Mouse (Mus musculus) inflammation-experienced regulatory T-cells, adult 6 months (primary cell): ENCODE results near the gene Atg2a. TPM values are rescaled to one million over a fixed set of nuclear protein-coding genes. Genes with fewer than 3 reads are reported as not detected.
"Not testable (repeated sequence)": the region's sequence is repeated elsewhere in the genome, so short reads cannot be mapped to it uniquely, and the experiment has no call there.

Source experiments
- ATAC-seq: one replicate; pipeline ENCODE4 v1.8.0; 2017
- polyA plus RNA-seq, 3 experiments: library from polyadenylated mRNA; unstranded; fragments of 100-300 nt; shearing (Covaris generic); gene quantifications; one replicate each; pipeline ENCODE4 v1.2.1; 2017

The Atg2a gene
- polyA plus RNA-seq, 3 experiments from 2014 or later = 8.1 to 12.6 (median 11.5) TPM

DNA sequence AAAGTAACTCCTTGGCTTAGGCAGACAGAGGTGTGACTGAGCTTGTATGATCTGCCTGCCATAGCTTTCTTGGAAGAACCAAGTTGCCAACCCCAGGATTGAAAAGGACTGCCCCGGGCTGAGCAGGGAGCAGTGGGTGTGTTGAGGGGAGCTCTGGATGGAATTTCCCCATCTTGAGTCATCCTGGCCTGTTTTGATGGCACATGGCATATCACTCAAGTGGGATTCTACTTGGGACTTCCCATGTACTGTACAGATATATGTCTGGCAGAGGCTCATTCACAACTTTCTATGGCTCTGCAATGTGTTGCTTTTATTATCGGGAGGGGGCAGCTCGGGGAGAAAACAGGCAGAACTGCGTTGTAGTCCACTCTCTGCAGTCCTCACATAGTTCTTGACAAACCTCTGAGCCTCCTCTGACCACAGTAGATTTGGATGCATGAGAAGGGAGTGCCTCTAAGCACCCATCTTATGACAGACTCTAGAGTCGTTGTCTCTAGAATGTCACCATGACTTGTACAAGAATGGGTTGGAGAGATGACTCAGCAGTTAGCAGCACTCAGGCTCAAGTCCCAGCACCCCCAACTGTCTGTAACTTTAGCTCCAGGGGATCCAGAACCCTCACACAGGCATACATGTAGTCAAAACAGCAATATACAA is 55.2 kb downstream of the Atg2a start:
- no peak for ATAC-seq

DNA sequence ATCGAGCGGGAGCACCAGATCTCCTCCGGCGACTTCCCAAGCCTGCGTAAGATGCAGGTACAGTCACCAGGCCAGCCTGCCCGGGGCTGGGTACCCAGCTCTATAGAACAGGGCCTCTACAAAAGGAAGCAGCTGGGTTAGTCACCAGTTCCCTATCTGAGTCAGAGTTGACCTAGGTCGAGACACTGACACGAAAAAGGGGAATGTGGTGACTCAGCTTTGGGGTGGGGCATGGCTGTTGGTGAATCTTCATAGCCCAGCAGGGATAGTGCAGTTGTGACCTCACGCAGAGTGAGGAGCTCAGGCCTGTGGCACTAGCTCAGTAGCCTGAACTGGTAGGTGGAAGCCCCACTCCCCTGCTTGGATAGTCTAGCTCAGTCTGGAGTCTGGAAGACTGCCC is 56.2 kb downstream of the Atg2a start:
- peak; percentile 54 for ATAC-seq

DNA sequence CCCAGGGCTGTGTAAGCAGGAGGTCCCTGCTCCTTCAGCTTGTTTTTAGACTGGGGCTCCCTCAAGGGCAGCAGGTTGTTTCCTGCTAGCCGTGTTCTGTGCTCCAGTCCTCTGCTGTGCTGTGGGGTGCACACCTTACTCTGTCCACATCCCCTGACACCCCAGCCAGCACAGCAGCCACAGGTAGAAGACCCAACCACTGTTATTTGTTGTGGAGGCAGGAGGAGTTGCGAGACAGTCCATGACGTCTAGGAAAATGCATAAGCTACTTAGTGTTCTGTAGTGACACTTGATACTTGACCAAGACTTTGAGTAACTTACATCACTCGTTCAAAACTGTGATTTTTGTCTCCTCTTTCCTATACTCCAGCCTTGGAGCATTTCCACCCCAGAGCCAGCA is 57.5 kb downstream of the Atg2a start:
- ATAC-seq = no peak

DNA sequence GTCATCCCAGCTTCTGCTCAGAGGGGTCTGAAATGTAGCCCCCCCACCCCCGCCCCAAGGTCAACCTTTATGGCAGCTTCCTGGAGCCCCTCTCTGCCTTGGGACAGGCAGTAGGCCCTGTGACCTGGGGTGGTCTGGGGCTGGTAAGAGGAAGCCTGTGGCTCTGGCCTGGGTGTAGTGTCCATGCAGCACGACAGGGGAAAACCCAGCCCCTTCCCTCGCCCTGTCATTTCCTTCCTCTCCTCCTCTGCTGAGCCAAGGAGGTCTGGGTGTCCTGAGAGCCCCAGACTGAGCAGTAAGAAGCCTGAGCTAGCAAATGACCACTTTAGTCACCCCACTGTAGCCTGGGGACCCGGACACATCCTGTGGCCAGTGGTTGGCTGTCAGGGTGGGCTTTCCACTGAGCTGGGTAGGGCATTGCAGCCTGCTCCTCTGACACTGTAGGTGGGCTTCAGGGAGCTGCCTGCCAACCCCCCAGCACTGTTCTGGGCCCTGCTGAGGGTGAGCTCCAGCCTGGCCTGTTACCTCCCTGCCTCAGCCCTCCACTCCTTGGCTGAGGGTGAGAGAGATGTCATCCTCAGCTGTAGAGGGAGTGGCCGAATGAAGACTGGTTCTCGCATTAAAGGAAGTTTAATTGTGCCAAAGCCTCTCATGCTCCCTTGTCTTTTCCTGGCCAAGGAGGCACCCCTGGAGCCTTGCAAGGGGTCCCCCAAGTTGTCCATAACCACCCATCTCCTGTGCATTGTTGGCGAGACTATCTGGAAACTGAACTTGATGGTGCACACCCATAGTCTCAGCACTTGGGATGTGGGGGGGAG is 58.2 kb downstream of the Atg2a start:
- ATAC-seq = no peak

DNA sequence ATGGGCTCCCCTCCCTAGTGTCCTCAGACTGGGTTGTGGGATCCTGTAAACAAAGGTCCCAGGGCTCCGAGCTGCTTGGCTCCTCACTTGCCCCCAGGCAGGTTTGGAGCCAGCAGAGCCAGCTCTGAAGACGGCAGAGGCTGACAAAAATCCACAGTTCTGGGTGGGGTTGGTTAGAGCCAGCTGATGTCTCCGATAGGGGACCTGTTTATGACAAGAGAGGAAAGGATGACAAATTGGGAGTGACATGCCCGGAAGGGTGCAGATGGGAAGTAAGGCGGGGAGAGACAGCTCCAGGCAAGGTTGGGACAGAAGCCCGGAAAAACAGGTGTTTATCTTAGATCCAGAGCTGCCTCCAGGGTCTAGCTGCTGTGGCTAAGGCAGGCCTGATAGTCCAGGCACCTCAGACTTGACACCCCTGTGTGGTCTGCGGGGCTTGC is 59.0 kb downstream of the Atg2a start:
- ATAC-seq = no peak

DNA sequence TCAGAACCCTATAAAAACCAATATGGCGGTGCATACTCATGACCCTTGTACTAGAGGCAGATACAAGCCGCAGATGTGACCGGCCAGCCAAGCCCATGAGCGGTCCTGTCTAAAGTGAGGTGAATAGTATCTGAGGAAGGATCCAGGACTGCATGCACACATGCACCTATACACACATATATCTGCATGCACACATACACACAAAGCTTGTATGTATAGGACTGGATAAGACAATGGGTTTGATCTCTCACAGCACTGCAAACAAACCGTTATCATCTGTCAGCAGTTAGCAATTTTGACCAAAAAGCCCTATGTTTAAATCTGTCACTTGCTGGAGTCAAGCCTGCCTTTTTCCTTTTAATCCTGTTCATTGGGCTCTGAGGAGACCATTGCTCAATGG is 60.6 kb downstream of the Atg2a start:
- ATAC-seq = no peak

DNA sequence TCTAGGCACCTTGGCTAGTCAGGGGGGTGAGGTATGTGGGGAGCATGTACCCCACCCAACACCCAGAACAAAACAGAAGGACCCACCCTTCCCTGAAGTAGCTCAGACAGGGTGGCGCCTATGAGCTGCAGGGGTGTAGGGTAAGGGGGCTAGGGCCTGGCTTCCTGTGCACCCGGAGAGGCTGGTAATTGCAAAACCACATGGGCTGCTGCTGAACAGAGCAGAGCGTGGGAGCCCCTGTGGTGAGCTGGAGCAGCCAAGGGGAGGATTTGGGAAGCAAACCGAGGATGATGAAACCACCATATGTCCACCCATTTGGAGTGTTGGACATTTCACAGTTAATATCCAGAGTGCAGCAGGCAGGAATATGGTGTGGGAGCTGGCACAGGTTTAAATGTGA is 61.1 kb downstream of the Atg2a start:
- no peak for ATAC-seq

DNA sequence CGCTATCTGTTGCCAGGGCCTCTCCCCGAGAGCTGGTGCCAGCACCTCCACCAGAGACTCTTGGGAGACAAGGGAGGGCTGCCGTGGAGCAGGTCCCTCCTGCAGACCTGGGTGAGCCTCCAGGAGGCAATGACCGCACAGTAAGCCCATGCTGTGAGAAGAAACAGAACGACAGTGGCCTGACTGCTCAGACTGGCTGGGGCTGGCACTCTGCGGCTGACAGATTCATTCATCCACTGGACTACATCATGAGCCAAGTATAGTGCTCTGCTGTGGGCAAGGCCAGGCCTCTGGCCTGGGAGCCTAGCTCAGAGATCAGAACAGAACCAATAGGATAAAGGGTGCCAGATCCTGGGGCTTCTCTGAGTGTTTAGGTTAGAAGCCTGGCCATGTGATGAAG is 62.4 kb downstream of the Atg2a start:
- ATAC-seq = no peak

DNA sequence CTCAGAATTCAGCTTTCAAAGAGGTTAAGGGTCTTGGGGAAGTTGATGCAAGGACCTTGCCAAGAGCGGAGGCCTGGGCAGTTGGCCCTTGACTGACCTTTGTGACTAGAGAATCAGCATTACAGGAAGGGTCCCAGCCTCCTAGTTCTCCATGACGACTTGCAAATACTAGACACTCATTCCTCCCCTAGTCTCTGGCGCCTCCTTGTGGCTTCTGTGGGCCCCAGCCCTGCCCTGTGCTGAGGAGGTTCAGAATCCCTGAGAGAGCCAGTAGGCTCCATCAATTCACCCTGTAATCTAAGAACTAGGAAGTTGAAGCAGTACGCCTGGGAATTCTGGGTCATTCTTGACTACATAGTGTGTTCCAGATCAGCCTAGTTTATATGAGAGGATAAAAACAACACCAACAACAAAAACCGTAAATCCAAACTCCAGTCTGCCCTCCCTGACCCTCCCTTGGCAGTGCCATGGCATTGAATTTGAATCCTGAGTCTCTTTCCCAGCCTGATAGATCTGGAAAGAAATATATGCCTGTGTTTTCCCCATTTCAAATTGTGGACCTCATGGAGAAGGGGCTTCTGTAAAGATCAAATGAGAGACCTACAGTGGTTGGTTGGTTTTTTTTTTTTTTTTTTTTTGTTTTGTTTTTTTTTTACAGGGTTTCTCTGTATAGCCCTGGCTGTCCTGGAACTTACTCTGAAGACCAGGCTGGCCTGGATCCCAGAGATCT is 63.5 kb downstream of the Atg2a start:
- ATAC-seq = peak; percentile 75

DNA sequence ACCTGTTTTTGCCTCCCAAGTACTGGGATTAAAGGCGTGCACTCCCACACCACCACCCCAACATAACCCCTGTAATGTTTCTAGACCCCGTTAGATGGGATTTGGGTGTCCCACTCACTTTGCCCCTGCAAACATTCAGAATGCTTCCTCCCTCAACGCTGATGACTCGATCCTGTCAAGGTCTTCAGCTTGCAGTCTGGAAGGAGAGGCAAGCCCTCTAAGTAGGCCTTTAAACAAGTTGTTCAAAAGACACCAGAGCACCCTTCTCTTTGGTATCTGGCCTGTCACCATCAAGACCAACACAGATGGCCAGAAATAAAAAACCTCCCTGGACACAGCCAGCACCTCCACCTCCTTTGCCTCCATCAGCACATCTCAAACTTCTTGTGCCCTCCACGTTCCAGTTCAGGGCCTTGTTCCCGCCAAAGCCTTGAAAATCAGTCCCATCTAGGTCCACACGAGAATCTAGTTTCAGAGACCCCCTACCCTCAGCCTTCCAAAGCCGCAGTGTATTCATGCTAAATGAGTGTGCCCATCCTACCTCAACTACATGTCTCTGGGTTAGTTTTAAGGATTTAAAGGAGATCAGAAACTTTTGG is 64.1 kb downstream of the Atg2a start:
- no peak for ATAC-seq

DNA sequence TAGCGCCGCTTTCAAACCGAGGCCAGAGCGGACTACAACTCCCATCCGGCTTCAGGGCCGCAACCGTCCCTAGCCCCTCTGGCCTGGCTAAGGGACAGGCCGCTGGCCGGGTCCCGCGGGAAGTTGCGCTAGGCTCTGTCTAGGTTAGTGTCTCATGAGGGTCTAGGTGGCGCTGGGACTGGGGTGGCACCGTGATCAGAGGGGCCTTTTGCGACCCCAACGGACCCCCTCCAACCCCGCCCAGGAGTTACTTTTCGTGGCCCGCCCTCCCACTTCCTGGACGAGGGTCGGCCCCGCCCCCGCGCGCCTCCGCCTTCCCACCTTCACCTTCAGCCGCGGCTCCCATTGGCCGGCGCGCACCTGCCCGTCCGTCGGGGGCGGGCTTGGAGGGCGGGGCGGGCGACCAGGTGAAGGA is 64.7 kb downstream of the Atg2a start, which contains the start of gene Cdc42bpg:
TSS of gene Cdc42bpg (plus strand) at position 320 of the 415 bp plus-strand sequence.
- ATAC-seq = peak; percentile 62

DNA sequence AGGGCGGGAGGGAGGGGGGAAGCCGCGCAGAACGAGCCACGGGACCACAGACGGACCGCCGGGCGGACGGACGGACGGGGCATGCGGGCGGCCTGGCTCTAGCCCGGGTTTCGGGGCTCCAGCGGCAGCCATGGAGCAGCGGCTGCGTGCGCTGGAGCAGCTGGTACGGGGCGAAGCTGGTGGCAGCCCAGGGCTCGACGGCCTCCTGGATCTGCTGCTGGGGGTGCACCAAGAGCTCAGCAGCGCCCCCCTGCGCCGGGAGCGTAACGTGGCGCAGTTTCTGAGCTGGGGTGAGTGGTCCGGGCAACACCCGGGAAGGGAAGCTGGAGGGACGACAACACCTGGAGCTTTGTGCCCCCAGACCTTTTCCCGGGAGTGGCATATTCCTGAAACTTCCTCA is 65.1 kb downstream of the Atg2a start:
- peak; percentile 47 for ATAC-seq

DNA sequence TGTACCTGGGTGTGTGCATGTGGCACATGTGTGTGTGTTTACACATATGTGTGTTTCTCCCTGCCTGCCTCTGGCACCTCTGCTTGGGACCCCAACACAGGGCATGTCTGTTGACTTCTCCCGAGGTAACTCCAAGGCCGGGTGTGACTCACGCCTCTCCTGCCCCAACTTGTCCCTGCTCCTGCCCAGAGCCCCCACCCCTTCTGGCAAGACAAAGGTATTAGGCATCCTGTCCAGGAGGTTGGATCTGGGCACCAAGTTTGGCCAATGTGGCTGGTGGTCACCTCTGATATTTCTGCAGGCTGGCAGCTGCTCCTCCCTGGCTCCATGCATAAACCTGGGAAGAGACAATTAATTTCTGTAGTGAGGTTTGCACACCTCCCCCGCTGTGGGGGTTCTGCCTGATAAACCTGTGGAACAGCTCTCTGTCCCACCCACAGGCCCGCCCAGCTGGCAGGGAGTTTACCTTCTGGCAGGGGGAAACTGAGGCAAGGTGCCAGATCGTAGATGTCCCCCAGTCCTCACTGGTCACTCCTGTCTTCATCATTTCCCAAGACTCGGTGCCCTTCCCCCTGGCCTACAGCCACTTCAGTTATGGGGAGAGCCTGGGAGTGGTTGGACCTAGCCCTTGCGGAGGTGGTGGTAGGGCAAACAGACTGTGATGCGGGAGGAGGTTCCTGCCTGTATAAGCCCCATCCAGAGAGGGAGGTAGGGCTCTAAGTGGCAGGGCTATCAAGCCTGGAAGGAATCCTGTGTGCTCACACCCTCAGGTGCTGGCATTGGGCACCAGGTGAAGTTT is 66.5 kb downstream of the Atg2a start:
- ATAC-seq = no peak

DNA sequence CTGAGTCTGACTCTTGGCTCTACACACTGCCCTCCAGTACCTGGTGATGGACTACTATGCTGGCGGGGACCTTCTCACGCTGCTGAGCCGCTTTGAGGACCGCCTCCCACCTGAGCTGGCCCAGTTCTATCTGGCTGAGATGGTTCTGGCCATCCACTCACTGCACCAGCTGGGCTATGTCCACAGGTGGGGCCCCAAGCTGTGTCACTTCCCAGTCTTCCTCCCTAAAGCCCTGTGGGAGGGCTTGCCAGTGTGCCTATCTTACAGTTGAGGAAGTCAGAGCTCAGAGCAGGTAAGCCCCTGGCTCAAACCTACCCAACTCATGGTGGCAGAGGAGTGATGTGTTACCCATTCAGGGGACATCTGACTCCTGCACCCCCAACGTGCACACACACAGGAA is 68.7 kb downstream of the Atg2a start:
- ATAC-seq = no peak

DNA sequence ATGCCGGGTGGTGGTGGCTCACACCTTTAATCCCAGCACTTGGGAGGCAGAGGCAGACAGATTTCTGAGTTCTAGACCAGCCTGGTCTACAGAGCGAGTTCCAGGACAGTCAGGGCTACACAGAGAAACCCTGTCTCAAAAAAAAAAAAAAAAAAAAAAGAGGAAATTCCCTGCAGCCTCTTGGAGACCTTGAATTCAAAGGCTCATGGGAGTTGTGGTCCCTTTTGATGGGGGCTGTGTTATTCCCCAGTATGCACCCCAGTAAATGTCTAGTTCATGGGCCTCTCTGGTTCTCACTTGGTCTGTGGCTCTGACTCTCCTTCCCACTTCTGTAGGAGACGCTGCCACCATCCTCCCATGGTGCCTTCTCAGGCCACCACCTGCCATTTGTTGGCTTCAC is 70.3 kb downstream of the Atg2a start:
- not testable (repeated sequence) for ATAC-seq

Other genes starting within 250 kb of the Atg2a start
- gene Capn1, start 225.8 kb upstream of the Atg2a start, polyA plus RNA-seq = 10 to 100 TPM; 41.9 to 48.2 (median 44.7) TPM
- gene Syvn1, start 195.1 kb upstream of the Atg2a start, polyA plus RNA-seq = 10 to 100 TPM; 12.6 to 16.5 (median 16.2) TPM
- gene Mrpl49, start 183.9 kb upstream of the Atg2a start, polyA plus RNA-seq = 10 to 100 TPM; 36.6 to 40.3 (median 36.7) TPM
- gene Fau, start 183.8 kb upstream of the Atg2a start, polyA plus RNA-seq = 1,000 to 10,000 TPM; 1,798 to 3,866 (median 2,409) TPM
- 10 to 100 TPM in 1 of 3 experiments, 1 to 10 TPM in 2; 5.6 to 11.5 (median 9.4) TPM for gene Znhit2, start 180.5 kb upstream of the Atg2a start, polyA plus RNA-seq
- gene Tm7sf2, start 173.3 kb upstream of the Atg2a start, polyA plus RNA-seq = 1 to 10 TPM; 5.6 to 7.2 (median 6.9) TPM
- gene Vps51, start 164.4 kb upstream of the Atg2a start, polyA plus RNA-seq = 10 to 100 TPM; 29.3 to 35.6 (median 31.5) TPM
- not detected for gene Tmem262, start 161.6 kb upstream of the Atg2a start, polyA plus RNA-seq
- gene Gm28374, start 159.4 kb upstream of the Atg2a start, polyA plus RNA-seq = 1 to 10 TPM in 1 of 3 experiments, under 1 TPM in 1, not detected in 1; 0.77 to 1.1 TPM
- 10 to 100 TPM; 32.0 to 47.2 (median 36.9) TPM for gene Zfpl1, start 156.7 kb upstream of the Atg2a start, polyA plus RNA-seq
- gene Cdca5, start 156.7 kb upstream of the Atg2a start, polyA plus RNA-seq = 10 to 100 TPM in 1 of 3 experiments, 1 to 10 TPM in 2; 2.4 to 24.7 (median 4.4) TPM
- gene AC131692.1, start 147.2 kb upstream of the Atg2a start, polyA plus RNA-seq = under 1 TPM in 1 of 3 experiments, not detected in 2; 0.48 TPM
- gene Naaladl1, start 135.9 kb upstream of the Atg2a start, polyA plus RNA-seq = under 1 TPM in 1 of 3 experiments, not detected in 2; 0.33 TPM
- 1 to 10 TPM; 1.4 to 4.4 (median 3.3) TPM for gene Sac3d1, start 123.0 kb upstream of the Atg2a start, polyA plus RNA-seq
- gene Snx15, start 113.4 kb upstream of the Atg2a start, polyA plus RNA-seq = 10 to 100 TPM; 17.2 to 21.8 (median 20.4) TPM
- gene Batf2, start 100.7 kb upstream of the Atg2a start, polyA plus RNA-seq = not detected
- gene Arl2, start 100.1 kb upstream of the Atg2a start, polyA plus RNA-seq = 10 to 100 TPM; 14.3 to 31.0 (median 21.9) TPM
- gene Majin, start 57.3 kb upstream of the Atg2a start, polyA plus RNA-seq = under 1 TPM in 2 of 3 experiments, not detected in 1; 0.55 to 0.79 TPM
- gene Gpha2, start 15.3 kb upstream of the Atg2a start, polyA plus RNA-seq = not detected
- 1 to 10 TPM; 1.7 to 3.3 (median 2.2) TPM for gene Ppp2r5b, start 5.8 kb upstream of the Atg2a start, polyA plus RNA-seq
- gene Ehd1, start 35.1 kb downstream of the Atg2a start, polyA plus RNA-seq = 10 to 100 TPM; 10.8 to 36.2 (median 11.4) TPM
- under 1 TPM; 0.15 to 0.36 (median 0.26) TPM for gene Cdc42bpg, start 64.8 kb downstream of the Atg2a start, polyA plus RNA-seq
- gene Men1, start 93.3 kb downstream of the Atg2a start, polyA plus RNA-seq = 10 to 100 TPM; 15.8 to 18.7 (median 16.3) TPM
- gene Map4k2, start 99.5 kb downstream of the Atg2a start, polyA plus RNA-seq = 100 to 1,000 TPM in 1 of 3 experiments, 10 to 100 TPM in 2; 68.4 to 105 (median 88.5) TPM
- gene Sf1, start 122.0 kb downstream of the Atg2a start, polyA plus RNA-seq = 10 to 100 TPM; 53.3 to 63.5 (median 59.1) TPM
- 1 to 10 TPM; 3.4 to 6.5 (median 5.7) TPM for gene Pygm, start 142.7 kb downstream of the Atg2a start, polyA plus RNA-seq
- gene Rasgrp2, start 157.7 kb downstream of the Atg2a start, polyA plus RNA-seq = 100 to 1,000 TPM in 1 of 3 experiments, 10 to 100 TPM in 2; 59.9 to 201 (median 68.4) TPM
- under 1 TPM in 1 of 3 experiments, not detected in 2; 0.26 TPM for gene Nrxn2, start 177.1 kb downstream of the Atg2a start, polyA plus RNA-seq